Mouse (Mus musculus) layer of hippocampus, postnatal 10 days (tissue): ENCODE measurements around the gene Ribc2. TPM values are rescaled to one million over a fixed set of nuclear protein-coding genes. Genes with fewer than 3 reads are reported as not detected.

Experiments
- DNase-seq, 2 experiments: peaks; one replicate each; pipeline ENCODE4 v3.0.0; 2021; ENCODE audit warnings: low spot score in 2 of 2
- total RNA-seq, 2 experiments: library from RNA; stranded (reverse); gene quantifications; 2 replicates each; pipeline ENCODE4 v1.2.3; 2021

The Ribc2 gene
- total RNA-seq, 2 experiments from 2014 or later: 0.38 to 0.50 TPM

- DNase-seq: no peak
These were observed 46.3 kb downstream of the Ribc2 start for GRCm38 (mm10) chr15:85178172-85178571.

GRCm38 (mm10) chr15:85179528-85180180, 47.8 kb downstream of the Ribc2 start:
- peak; percentile 48 to 56 for DNase-seq

- no peak for DNase-seq
These were observed 48.5 kb downstream of the Ribc2 start for GRCm38 (mm10) chr15:85180368-85180767.

GRCm38 (mm10) chr15:85182063-85182462, 50.2 kb downstream of the Ribc2 start:
- DNase-seq: no peak

GRCm38 (mm10) chr15:85186916-85187315, 55.0 kb downstream of the Ribc2 start:
- DNase-seq: no peak

GRCm38 (mm10) chr15:85188167-85188778, 56.4 kb downstream of the Ribc2 start:
- no peak for DNase-seq

Other genes with a start within 250 kb of the Ribc2 start
- 1 to 10 TPM; 1.0 to 1.4 TPM for gene Gm29666, start 212.0 kb upstream of the Ribc2 start, total RNA-seq
- 10 to 100 TPM; 31.5 to 31.7 TPM for gene Nup50, start 208.7 kb upstream of the Ribc2 start, total RNA-seq
- 100 to 1,000 TPM; 102 to 128 TPM for gene 5031439G07Rik, start 143.5 kb upstream of the Ribc2 start, total RNA-seq
- under 1 TPM; 0.31 to 0.78 TPM for gene Upk3a, start 114.9 kb upstream of the Ribc2 start, total RNA-seq
- gene Fam118a, start 103.1 kb upstream of the Ribc2 start, total RNA-seq: 10 to 100 TPM; 27.2 to 28.3 TPM
- under 1 TPM in 1 of 2 experiments, not detected in 1; 0.42 TPM for gene Smc1b, start 114 bp upstream of the Ribc2 start, total RNA-seq
- 10 to 100 TPM; 17.4 to 22.6 TPM for gene Fbln1, start 73.9 kb downstream of the Ribc2 start, total RNA-seq
- gene Atxn10, start 204.2 kb downstream of the Ribc2 start, total RNA-seq: 100 to 1,000 TPM; 363 to 369 TPM